Mouse (Mus musculus): Measurements from ENCODE around the gene Akr1c14.

GRCm38 (mm10) chr13:4035052-4035451 is 13.8 kb upstream of the Akr1c14 start:
- no peak for TF ChIP-seq POLR2A (IDR thresholded peaks at IDR 0.05; ENCODE audit: low read depth, low read length)
- TF ChIP-seq CTCF (IDR thresholded peaks at IDR 0.05; ENCODE audit: extremely low read depth, insufficient read depth, insufficient read length, insufficient replicate concordance): no peak
